Mouse (Mus musculus): ENCODE data around the gene 1700028P14Rik.
A peak's percentile ranks its signal among the peaks of the same experiment; 100 is the strongest.

1700028P14Rik gene

GRCm38 (mm10) chr19:23607951-23608350 lies 44.7 kb downstream of the 1700028P14Rik start:
- DNase-seq (ENCODE audit: low spot score in 2 of 2) = no peak

GRCm38 (mm10) chr19:23594950-23595349 lies 57.7 kb downstream of the 1700028P14Rik start:
- DNase-seq (ENCODE audit: low spot score in 2 of 2) = no peak

GRCm38 (mm10) chr19:23578606-23579355 lies 73.8 kb downstream of the 1700028P14Rik start:
- no peak for DNase-seq (ENCODE audit: low spot score in 2 of 2)

DNA sequence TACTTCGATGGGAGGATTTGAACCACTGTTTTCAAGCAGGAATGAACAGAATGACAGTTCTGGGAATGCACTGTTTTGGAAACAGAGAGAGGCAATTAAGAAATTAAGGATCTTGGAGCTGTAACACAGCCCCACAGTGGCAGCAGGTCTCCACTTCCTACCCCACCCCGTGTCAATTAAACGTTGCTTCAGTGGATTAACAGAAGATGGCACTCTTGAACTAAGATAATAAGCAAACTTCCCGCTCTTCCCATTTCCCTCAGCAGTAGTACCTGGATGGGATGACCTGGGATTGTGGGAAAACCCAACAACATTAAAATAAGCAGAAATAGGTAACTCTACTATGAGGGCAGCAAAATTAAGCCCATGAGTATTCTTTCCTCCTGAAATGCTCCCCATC lies 75.9 kb downstream of the 1700028P14Rik start:
- no peak for DNase-seq (ENCODE audit: low spot score in 2 of 2)

GRCm38 (mm10) chr19:23563693-23564092 lies 88.9 kb downstream of the 1700028P14Rik start:
- no peak for DNase-seq (ENCODE audit: low spot score in 2 of 2)

GRCm38 (mm10) chr19:23562588-23562987 lies 90.0 kb downstream of the 1700028P14Rik start:
- peak; percentile 18 to 27 for DNase-seq (ENCODE audit: low spot score in 2 of 2)

- peak; percentile 21 to 44 for DNase-seq (ENCODE audit: low spot score in 2 of 2)
Observed at GRCm38 (mm10) chr19:23562061-23562460, 90.6 kb downstream of the 1700028P14Rik start.

- DNase-seq (ENCODE audit: low spot score in 2 of 2) = no peak
Observed at GRCm38 (mm10) chr19:23553450-23553849, 99.2 kb downstream of the 1700028P14Rik start.

- no peak for DNase-seq (ENCODE audit: low spot score in 2 of 2)
Observed at GRCm38 (mm10) chr19:23545604-23546003, 107.0 kb downstream of the 1700028P14Rik start.

- no peak for DNase-seq (ENCODE audit: low spot score in 2 of 2)
Observed at GRCm38 (mm10) chr19:23543244-23544004, 109.2 kb downstream of the 1700028P14Rik start.

DNA sequence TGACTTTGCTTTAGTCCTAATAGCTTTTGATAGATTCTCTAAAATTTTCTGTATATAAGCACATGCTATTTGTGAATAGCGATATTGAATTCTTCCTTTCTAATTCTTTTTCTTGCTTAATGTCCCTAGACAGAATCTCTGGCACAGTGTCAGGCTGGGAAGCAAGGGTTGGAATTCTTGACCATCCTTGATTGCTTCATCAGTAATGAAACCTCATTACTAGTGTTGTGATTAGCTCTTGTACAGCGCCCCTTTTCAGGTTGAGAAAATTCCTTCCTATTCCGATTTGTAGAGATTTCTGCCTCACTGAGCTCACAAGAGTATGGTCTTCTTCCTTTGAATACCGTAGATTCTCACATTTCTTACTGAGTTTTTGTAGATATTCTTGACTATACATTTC lies 109.9 kb downstream of the 1700028P14Rik start:
- no peak for DNase-seq (ENCODE audit: low spot score in 2 of 2)

DNA sequence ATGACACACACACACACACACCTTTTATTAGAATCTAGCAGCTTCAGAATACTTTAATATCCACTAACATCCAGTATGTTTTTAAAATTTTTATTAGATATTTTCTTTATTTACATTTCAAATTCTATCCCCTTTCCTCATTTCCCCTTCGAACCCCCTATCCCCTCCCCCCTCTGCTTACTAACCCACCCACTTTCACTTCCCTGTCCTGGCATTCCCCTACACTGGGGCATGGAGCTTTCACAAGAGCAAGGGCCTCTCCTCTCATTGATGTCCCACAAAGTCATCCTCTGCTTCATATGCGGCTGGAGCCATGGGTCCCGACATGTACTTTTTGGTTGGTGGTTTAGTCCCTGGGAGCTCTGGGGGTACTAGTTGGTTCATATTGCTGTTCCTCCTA lies 116.9 kb downstream of the 1700028P14Rik start:
- no peak for DNase-seq (ENCODE audit: low spot score in 2 of 2)

- DNase-seq (ENCODE audit: low spot score in 2 of 2) = peak; percentile 51 to 52
Observed at GRCm38 (mm10) chr19:23531899-23532298, 120.7 kb downstream of the 1700028P14Rik start.

GRCm38 (mm10) chr19:23523711-23524110 lies 128.9 kb downstream of the 1700028P14Rik start:
- peak; percentile 37 to 65 for DNase-seq (ENCODE audit: low spot score in 2 of 2)

GRCm38 (mm10) chr19:23521831-23522230 lies 130.8 kb downstream of the 1700028P14Rik start:
- no peak for DNase-seq (ENCODE audit: low spot score in 2 of 2)

GRCm38 (mm10) chr19:23521071-23521470 lies 131.5 kb downstream of the 1700028P14Rik start:
- DNase-seq (ENCODE audit: low spot score in 2 of 2) = no peak

DNA sequence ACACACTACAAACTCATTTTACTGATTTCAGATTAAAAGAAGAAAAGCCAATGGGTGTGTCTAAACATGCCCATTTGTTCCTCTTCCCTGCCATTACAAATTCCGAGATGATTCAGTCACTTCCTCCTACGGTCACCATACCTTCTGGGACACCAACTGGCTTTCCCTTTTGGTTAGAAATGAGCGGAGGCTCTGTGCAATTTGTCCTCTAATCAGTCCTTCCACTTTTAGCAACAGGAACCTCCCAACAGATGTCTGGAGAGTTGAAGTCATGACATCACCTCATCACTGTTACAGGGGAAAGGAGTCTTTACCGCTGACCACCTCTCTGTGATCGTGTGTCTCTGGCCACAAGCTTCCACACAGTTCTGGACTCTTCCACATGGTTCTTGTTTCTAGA lies 132.0 kb downstream of the 1700028P14Rik start:
- peak; percentile 11 to 20 for DNase-seq (ENCODE audit: low spot score in 2 of 2)

- DNase-seq (ENCODE audit: low spot score in 2 of 2) = no peak
Observed at GRCm38 (mm10) chr19:23518477-23518876, 134.1 kb downstream of the 1700028P14Rik start.

DNA sequence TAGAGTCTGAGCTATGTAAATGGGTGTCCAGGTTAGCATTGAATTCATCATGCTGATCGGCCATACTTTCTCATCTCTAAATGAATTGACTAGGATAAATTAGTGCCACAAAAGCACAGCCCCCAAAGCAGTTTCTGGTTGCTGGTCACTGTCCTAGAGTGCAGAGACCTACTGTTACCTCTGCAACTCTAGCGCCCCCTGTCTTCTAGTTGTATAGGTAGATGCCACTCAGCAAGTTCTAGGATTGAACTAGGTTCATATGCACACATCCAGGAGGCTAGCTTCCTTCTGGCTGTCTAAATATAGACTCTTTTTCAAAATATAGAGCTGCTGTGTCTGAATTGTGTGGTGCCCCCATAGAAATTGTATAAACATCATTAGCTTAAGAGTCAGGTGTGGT lies 141.3 kb downstream of the 1700028P14Rik start:
- peak in 1 of 2 experiments; percentile 21 for DNase-seq (ENCODE audit: low spot score in 2 of 2)

All from heart, adult 9 months (tissue).